Mouse (Mus musculus): ENCODE results near the gene Rbbp9. TPM values are rescaled to one million over a fixed set of nuclear protein-coding genes. Genes with fewer than 3 reads are reported as not detected.

Rbbp9 gene
- polyA plus RNA-seq, 1 experiment from 2014 or later: 65.2 TPM

GRCm38 (mm10) chr2:144514619-144515018 is 36.0 kb downstream of the Rbbp9 start:
- POLR2A ChIA-PET: no interaction called here
- no peak for TF ChIP-seq CTCF (IDR thresholded peaks at IDR 0.05)
- H3K27me3 ChIP-seq: no peaks in the 10 kb centered on the region
- no peak for ATAC-seq
- CTCF ChIA-PET: no interaction called here
- no peak for DNase-seq (ENCODE audit: low read depth, low spot score)
- in situ Hi-C loops (cut with MboI; ENCODE audit: low pct_unique_long_range_greater_than_20kb): no loop called here

GRCm38 (mm10) chr2:144502134-144502533 is 48.5 kb downstream of the Rbbp9 start:
- TF ChIP-seq CTCF (IDR thresholded peaks at IDR 0.05): no peak
- ChIA-PET POLR2A (no interaction called here), CTCF (no interaction called here)
- no peak for ATAC-seq
- no peaks in the 10 kb centered on the region for H3K27me3 ChIP-seq
- no peak for DNase-seq (ENCODE audit: low read depth, low spot score)
- in situ Hi-C loops (cut with MboI; ENCODE audit: low pct_unique_long_range_greater_than_20kb): no loop called here

Other genes starting within 250 kb of the Rbbp9 start
- not detected for gene Ovol2, start 218.7 kb downstream of the Rbbp9 start, polyA plus RNA-seq (2021)
- 35.8 TPM for gene Kat14, start 181.9 kb downstream of the Rbbp9 start, polyA plus RNA-seq (2021)
- 0.24 TPM for gene Pet117, start 181.9 kb downstream of the Rbbp9 start, polyA plus RNA-seq (2021)
- 3.6 TPM for gene Dzank1, start 23.5 kb downstream of the Rbbp9 start, polyA plus RNA-seq (2021)
- gene Polr3f, start 23.2 kb downstream of the Rbbp9 start, polyA plus RNA-seq (2021): 19.8 TPM
- 117 TPM for gene Sec23b, start 5.4 kb upstream of the Rbbp9 start, polyA plus RNA-seq (2021)
- 45.9 TPM for gene Smim26, start 43.2 kb upstream of the Rbbp9 start, polyA plus RNA-seq (2021)
- gene Dtd1, start 49.0 kb upstream of the Rbbp9 start, polyA plus RNA-seq (2021): 45.8 TPM

Measured in Patski (cell line).